Mouse (Mus musculus) left cerebral cortex, adult 11 months (tissue): ENCODE measurements around the gene Fam210b.

Experiments
- DNase-seq: peaks from one replicate; pipeline ENCODE4 v3.0.0; 2022; ENCODE audit warnings: low spot score

The Fam210b gene

GRCm38 (mm10) chr2:172350773-172351172 lies 5.4 kb downstream of the Fam210b start:
- DNase-seq, result no peak

- DNase-seq, result no peak
These were observed 7.9 kb downstream of the Fam210b start for GRCm38 (mm10) chr2:172353218-172353617.

- no peak for DNase-seq
These were observed 9.4 kb downstream of the Fam210b start for GRCm38 (mm10) chr2:172354761-172355160.

GRCm38 (mm10) chr2:172355833-172356232 lies 10.5 kb downstream of the Fam210b start:
- no peak for DNase-seq

GRCm38 (mm10) chr2:172363176-172363575 lies 17.8 kb downstream of the Fam210b start:
- no peak for DNase-seq

GRCm38 (mm10) chr2:172370411-172371223 lies 25.3 kb downstream of the Fam210b start, which contains the start of the genes Aurka and Cstf1:
TSS of gene Aurka (minus strand) at chr2:172370535.
TSS of gene Cstf1 (plus strand) at chr2:172370681.
- DNase-seq, result peak; percentile 92

- no peak for DNase-seq
These were observed 25.9 kb downstream of the Fam210b start for GRCm38 (mm10) chr2:172371258-172371657.

- no peak for DNase-seq
These were observed 31.2 kb downstream of the Fam210b start for GRCm38 (mm10) chr2:172376551-172376950.

- no peak for DNase-seq
These were observed 31.7 kb downstream of the Fam210b start for GRCm38 (mm10) chr2:172376999-172377515.

GRCm38 (mm10) chr2:172378332-172378731 lies 33.0 kb downstream of the Fam210b start:
- peak; percentile 24 for DNase-seq

- no peak for DNase-seq
These were observed 35.1 kb downstream of the Fam210b start for GRCm38 (mm10) chr2:172380513-172380912.

GRCm38 (mm10) chr2:172381341-172381740 lies 36.0 kb downstream of the Fam210b start:
- DNase-seq, result no peak

- no peak for DNase-seq
These were observed 36.5 kb downstream of the Fam210b start for GRCm38 (mm10) chr2:172381898-172382297.

GRCm38 (mm10) chr2:172384715-172385114 lies 39.4 kb downstream of the Fam210b start:
- no peak for DNase-seq

- no peak for DNase-seq
These were observed 45.0 kb downstream of the Fam210b start for GRCm38 (mm10) chr2:172390341-172390740.

GRCm38 (mm10) chr2:172392041-172392521 lies 46.7 kb downstream of the Fam210b start:
- DNase-seq, result peak; percentile 63

GRCm38 (mm10) chr2:172393391-172394051 lies 48.2 kb downstream of the Fam210b start, which contains the start of gene Cass4:
TSS of gene Cass4 (plus strand) at chr2:172393794.
- no peak for DNase-seq

GRCm38 (mm10) chr2:172394052-172394392 lies 48.7 kb downstream of the Fam210b start:
- no peak for DNase-seq

GRCm38 (mm10) chr2:172394671-172395070 lies 49.3 kb downstream of the Fam210b start:
- no peak for DNase-seq

GRCm38 (mm10) chr2:172395961-172396360 lies 50.6 kb downstream of the Fam210b start:
- DNase-seq, result no peak

- no peak for DNase-seq
These were observed 54.5 kb downstream of the Fam210b start for GRCm38 (mm10) chr2:172399901-172400300.

GRCm38 (mm10) chr2:172401116-172401825 lies 55.9 kb downstream of the Fam210b start:
- no peak for DNase-seq
